Mouse (Mus musculus) frontal cortex, postnatal 10 days (tissue): ENCODE measurements around the gene Adprhl2.

Experiments used
- DNase-seq, 2 experiments: peaks; one replicate each; pipeline ENCODE4 v3.0.0; 2022; ENCODE audit warnings: low spot score in 2 of 2, mixed read lengths in 1 of 2

Gene Adprhl2

GRCm38 (mm10) chr4:126306827-126307226 lies 14.7 kb downstream of the Adprhl2 start:
- no peak for DNase-seq

DNA sequence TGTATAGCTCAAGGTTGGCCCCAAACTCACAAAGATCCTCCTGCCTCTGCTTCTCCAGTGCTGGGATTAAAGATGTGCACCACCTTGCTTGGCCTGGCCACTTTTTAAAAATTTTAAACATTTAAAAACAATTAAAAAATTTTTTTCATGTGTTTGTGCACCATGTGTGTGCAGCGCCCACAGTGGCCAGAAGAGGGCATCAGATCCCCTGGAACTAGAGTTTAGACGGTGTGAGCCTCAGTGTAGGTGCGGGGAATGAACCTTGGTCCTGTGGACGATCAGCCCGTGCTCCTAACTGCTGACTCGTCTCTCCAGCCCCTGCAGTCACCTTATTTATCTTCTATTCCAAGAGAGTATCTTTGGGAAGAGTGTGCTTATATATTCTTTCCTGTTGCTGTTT lies 15.4 kb downstream of the Adprhl2 start:
- DNase-seq: no peak

GRCm38 (mm10) chr4:126305428-126305827 lies 16.1 kb downstream of the Adprhl2 start:
- DNase-seq: no peak

GRCm38 (mm10) chr4:126303877-126304276 lies 17.6 kb downstream of the Adprhl2 start:
- DNase-seq: no peak

- DNase-seq: no peak
Observed at GRCm38 (mm10) chr4:126301584-126302309, 19.8 kb downstream of the Adprhl2 start.

DNA sequence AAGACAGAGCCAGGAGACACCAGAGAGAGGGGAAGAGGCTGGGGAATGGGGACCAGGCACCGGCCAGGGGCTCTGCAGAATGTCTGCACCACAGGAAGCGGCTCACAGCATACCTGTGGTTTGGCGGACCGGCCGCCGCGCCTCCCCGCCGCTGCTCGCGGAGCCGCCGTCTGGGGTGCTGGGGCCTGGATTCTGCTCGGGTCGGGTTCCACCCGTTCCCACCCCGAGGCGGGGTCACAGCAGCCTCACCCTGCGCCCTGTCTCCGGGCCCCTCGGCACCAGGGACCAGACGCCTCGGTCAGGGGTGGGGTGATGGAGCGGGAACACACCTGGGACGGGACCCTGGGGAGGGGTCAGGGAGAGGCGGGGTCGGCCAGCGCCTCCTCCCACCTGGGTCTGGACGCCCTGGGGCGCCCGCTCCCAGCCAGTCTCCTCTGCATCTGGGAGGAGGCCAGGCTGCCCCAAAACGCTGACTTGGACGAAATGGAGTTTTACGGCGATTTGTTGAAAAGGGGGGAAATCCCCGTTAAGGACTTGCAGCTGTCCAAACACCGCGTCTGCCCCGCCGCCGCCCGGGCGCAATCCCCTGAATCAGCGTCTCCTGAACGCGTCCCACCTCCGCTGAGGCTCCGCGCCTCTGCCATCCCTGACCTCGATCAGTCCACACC lies 20.5 kb downstream of the Adprhl2 start:
- no peak for DNase-seq

- DNase-seq: no peak
Observed at GRCm38 (mm10) chr4:126296617-126297101, 24.8 kb downstream of the Adprhl2 start.

- no peak for DNase-seq
Observed at GRCm38 (mm10) chr4:126295937-126296336, 25.6 kb downstream of the Adprhl2 start.

- no peak for DNase-seq
Observed at GRCm38 (mm10) chr4:126295152-126295551, 26.4 kb downstream of the Adprhl2 start.

DNA sequence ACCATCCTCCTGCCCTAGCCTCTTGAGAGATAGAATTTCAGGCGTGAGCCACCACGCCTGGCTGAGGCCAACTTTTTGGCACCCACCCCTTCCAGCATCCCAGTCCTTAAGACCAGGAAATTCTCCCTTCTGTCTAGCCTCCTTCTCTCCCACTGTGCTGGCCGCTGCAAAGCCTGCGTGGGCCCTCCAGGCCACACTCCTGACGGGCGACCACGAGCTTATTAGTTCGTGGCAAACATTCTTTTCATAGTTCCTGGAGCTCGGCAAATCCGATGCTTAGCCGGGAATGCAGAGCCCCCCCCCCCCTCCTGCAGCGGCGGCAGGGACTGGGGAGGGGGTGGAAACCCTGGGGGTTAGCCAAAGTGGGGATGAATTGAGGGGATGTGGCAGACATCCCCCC lies 30.3 kb downstream of the Adprhl2 start:
- DNase-seq: no peak

DNA sequence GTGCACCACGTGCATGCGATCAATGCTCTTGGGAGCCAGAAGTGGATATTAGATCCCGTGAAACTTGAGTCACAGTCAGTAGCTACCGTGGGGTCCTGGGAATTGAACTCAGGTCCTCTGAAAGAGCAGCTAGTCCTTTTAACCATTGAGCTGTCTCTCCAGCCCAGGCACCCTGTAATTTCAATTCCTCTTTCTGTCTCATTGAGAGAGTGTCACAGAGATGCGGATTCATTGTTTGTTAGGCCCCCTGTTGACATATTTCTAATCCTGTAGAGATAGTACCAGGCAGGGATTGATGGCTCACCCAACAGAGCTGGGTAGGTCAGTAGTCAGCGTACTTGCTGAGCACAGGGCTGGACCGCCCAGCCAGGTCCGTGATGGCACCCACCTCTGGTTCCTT lies 31.2 kb downstream of the Adprhl2 start:
- DNase-seq: no peak

DNA sequence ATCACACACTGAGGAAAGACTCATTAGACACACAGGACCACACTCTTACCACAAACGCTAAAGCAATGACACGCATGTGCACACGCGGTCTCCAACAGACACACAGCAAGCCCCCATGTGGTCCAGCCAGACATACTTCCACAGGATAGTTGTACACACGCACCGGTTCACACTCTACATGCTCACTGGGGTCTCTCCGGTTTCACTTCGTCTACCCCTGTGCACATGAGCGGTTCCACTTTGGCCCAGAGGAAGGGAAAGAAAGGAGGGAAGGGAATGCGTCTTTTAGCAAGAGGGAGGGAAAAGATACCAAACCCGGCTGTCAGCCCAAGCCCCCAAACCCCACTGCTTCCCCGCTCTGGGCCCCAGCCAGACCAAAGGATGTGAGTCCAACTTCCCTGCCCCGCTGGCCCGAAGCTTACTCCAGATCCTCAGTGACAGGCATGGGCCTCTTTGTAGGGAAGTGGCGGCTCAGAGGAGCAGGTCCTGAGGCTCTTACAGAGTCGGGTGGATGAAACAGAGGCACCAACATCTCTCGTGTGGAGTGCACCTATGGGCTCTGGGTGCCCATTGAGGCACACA lies 33.3 kb downstream of the Adprhl2 start:
- no peak for DNase-seq

DNA sequence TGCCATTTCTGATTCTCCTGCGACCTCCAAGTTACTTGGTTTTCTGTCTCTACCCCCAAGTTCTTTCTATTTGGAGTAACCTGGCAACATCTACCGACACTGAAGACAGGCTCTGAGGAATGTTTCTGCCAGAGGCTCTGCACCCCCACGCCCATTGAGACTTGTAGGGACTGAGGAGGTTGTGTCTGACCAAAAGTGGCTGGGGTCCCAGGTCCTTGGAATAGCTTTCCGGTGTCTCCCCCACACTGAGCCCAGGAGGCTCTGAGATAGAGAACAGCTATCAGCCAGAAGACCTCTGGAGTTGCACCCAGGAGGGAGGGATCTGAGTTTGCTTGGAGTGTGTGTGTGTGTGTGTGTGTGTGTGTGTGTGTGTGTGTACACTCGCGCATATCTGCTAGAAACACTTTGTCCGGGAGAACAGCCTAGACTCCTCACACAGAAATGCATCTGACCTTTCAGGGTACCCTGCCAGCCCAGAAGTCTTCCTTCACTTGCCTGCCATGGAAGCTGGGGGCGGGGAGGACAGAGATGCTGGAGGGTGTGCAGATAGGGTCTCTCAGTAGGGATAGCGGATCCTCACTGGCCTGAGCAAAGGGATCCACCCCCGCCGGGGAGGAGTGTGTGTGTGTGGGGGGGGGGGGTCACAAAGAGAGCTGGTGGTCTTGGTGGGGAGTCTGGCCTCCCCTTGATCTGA lies 34.1 kb downstream of the Adprhl2 start:
- no peak for DNase-seq

DNA sequence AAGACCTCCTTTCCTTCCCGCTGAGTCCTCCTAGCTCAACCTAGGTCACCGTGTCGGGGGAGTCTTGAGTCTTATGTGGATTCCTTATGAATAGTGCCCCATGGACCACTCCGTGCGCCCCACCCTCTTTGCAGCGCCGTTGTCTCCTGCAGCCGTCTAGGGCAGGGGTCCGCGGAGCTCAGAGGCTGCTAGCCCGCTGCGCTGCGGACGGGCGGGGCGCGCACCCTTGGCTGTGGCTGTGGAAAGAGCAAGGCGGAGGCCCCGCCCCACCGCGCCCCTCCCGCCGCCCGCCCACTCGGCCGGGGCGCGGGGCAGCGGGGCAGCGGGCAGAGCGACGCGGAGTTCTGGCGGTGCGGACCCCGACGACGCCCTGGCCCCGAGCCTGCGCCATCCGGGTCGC lies 35.0 kb downstream of the Adprhl2 start, which contains the start of gene Col8a2:
TSS of gene Col8a2 (plus strand) at position 302 of the 400 bp plus-strand sequence.
- DNase-seq: no peak

DNA sequence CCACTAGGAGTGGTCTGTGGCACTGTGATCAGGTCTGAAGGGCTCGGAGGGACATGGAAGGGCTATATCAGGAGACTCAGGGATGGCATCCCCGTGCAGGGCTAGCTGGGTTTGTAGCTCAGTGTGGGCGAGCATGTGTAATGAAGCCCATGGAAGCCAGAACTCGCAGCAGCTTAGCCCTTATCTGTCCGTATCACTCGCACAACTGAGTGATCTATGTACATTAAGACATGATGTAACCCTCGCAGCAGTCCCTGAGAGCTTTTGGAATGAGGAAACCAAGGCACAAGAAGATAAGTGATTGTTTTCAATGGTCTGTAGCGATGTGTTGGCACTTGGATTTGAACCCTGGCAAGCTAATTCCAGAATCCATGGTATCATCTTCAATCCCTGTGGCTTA lies 37.9 kb downstream of the Adprhl2 start:
- DNase-seq: no peak

DNA sequence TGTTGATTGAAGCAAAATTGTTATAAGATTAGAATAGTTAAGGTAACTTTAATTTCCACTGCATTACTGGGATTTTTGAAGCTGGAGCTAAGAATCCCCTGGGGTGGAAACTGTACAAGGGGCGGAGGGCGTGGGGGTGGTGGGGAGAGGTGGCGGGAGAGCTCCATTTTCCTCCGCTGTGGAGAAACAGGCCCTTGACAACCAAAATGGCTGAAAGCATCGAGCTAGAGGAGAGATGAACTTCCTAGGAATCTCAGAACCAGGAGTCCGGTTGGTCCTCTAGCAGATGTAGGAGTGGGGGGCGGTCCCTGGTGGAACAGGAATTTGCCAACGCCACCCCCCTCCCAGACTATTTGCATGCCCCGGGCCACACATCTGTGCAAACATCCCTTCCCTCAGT lies 39.8 kb downstream of the Adprhl2 start:
- no peak for DNase-seq

DNA sequence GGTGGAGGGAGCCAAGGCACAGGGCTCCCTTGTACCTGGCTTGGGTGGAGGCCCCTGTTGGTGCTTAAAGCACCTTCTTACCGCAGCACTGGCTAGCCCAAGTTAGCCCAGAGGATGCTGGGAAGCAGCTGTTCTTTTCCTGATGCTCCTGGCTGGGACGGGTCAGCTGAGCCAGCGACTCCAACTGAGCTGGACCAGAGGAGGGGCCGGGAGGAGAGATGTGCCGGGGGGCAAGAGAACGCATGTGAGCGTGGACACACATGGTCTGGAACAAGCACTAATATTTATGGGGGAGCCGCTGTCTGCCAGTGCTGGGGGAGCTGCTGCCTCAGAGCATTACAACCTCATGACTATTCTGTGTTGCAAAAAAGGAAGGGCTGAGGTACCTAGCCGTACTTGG lies 42.5 kb downstream of the Adprhl2 start:
- no peak for DNase-seq

- no peak for DNase-seq
Observed at GRCm38 (mm10) chr4:126278565-126278915, 43.0 kb downstream of the Adprhl2 start.

GRCm38 (mm10) chr4:126277906-126278564 lies 43.5 kb downstream of the Adprhl2 start:
- peak in 1 of 2 experiments; percentile 38 for DNase-seq

GRCm38 (mm10) chr4:126275681-126276131 lies 45.8 kb downstream of the Adprhl2 start:
- DNase-seq: no peak

DNA sequence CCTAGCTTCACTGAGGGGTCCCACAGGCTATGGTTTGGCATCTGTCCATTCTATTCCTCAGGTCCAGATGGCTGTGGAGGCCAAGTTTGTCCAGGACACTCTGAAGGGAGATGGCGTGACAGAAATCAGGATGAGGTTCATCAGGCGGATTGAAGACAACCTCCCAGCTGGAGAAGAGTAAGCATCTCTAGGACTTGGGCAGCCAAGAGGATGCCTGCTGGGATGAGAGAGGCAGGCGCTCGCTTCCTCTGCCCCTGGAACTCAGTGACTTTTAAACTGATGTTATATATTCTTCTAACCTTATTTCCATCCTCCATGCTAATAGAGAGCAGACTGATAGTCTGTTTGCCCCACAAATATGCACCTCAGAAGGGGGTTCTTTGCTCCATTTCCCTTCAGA lies 46.4 kb downstream of the Adprhl2 start:
- DNase-seq: no peak

- DNase-seq: no peak
Observed at GRCm38 (mm10) chr4:126273753-126274152, 47.8 kb downstream of the Adprhl2 start.
